Mouse (Mus musculus): ENCODE results near the gene Itm2b. TPM values are rescaled to one million over a fixed set of nuclear protein-coding genes. Genes with fewer than 3 reads are reported as not detected.

The Itm2b gene
- total RNA-seq (2022) = 100 to 1,000 TPM; 747 to 855 (median 798) TPM

DNA sequence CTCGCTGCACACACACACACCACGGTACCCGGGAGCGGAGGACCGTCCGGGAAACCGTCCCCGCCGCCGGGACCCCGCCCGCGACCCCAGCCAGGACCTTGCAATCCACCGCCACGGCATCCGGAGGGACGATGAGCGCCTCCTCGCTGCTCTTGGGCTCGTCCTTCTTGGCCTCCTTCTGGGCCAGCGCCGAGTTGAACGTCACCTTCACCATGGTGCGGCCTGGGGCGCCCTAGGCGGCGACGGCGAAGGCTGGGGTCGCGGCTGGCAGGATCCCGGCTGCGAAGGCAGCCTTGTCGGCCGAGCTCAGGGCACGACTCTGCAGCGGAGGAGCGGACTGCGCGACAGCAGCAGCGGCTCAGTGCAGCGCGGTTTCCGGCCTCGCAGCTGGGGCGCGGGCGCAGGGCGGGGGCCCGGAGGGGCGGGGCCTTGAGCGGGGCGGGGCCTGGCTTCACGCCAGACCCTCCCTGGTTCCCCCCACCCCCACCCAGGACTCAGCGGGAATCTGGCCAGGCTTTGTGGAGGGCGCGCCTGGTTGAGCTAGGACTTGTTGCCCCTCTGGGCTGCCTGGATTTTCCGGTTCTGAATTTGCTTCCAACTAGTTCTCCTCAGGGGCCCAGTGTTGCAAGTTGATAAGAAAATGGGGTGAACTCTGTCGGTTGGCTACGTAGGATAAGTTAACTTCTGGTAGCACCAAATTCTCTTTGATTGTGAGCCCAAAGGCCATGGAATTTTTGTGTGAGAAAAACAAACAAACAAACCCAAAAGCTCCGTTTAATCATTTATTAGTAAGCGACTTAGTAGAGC, at the start of gene Itm2b:
Gene Itm2b, minus strand, starts transcription at position 377 of the 807 bp plus-strand sequence.
- DNase-seq (ENCODE audit: low spot score) = peak; percentile 85

- no peak for DNase-seq (ENCODE audit: low spot score)
These were observed 48.4 kb upstream of the Itm2b start for GRCm38 (mm10) chr14:73433487-73433886.

DNA sequence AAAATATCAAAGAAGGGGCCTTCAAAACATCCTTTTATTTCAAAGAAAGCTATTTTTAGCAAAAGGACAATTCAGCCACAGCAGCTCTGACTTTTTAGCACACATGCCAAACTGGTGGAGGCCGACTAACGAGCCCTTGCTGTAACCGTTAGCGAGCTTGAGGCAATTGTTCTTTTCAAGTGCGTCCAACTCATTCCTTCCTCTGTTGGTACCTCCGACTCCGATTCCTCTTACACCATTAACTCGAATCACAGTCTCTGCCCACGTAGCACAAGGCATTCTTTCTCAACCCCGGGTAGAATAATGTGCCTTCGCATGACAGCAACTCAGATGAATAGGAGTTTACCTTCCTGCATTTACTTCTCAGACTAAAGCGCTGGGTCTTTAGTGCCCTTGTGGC, 45.5 kb upstream of the Itm2b start:
- DNase-seq (ENCODE audit: low spot score) = no peak

GRCm38 (mm10) chr14:73425571-73426041, 40.5 kb upstream of the Itm2b start:
- DNase-seq (ENCODE audit: low spot score) = no peak

DNA sequence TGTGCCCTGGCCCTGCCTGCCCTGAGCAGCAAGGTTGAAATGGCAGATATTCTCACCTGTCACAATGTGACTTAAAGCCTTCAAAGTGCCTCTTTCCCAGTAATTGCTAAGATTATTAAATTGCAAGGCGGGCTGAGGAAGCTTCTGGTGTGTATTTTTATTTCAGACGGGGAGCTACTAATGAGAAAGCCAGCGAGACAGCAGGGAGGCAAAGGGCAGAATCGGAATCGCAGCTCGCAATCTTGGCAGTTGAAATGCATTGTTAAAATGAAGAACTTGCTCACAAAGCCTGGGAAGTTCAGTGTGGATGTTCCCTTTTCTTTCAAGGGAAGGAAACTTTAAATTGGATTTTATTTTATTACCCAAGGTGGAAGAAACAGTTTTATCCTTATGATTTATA, 39.9 kb upstream of the Itm2b start:
- DNase-seq (ENCODE audit: low spot score) = no peak

GRCm38 (mm10) chr14:73423542-73423941, 38.5 kb upstream of the Itm2b start:
- DNase-seq (ENCODE audit: low spot score) = no peak

DNA sequence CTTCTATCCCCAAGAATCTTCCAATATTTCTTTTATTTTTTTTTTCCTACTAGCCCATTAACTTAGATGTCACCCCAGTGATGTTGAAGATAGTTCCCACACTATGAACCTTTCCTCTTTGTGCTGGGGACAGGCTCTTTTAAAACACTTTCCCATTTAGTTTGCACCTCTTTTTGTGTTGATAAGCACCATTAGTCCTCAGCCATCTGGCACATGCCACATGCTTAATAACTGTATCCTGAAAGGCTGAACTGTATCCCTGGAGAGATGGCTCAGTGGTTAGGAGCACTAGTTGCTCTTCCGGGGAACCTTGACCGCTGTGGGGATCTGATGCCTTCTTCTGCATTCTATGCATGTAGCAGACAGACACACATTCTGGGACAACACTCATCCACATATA, 37.5 kb upstream of the Itm2b start:
- DNase-seq (ENCODE audit: low spot score) = no peak

DNA sequence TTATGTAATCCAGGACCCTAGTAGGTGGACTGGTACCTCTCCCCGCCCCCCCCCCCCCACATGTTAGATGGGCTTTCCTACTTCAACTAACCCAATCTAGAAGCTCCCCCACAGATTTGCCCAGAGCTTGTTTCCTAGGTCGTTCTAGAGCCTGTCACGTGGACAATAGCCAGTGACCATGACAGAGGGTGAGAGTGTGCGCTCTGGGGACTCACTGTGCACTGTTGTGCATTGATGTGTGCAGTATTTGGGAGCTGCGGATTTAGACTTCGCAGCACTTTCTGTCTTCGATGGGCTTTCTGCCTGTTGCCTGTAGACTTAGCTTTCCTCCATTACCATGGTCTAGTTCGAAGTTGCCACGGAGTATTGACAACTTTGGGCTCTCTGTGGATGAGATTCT, 36.5 kb upstream of the Itm2b start:
- no peak for DNase-seq (ENCODE audit: low spot score)

DNA sequence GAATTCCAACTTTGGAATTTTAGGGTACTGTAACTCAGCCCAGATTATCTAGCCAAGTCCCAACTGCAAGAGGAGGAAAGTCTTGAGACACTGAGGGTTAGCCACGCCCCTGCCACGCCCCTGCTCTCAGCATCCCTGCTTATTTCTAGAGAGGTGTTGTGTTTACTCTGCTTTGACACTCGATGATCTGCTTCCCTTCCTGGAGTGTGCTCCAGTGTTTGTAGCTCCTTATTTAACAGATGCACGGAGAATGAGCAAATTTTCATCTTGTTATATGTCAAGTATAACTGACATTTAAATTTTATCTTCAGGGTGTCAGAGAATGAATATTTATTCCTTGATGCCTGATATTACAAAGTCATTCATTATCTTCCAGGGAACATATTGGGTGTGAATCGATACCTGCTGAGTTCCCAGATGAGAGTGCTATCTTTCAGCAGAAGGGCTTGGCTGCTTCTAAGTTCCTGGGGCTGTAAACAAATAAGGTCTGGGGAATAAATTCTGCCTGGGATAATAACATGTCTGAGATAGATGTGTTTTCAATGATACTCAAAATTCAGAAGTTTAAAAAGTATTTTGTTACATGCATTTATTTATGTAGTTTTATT, 35.2 kb upstream of the Itm2b start:
- DNase-seq (ENCODE audit: low spot score) = no peak

GRCm38 (mm10) chr14:73416511-73416910, 31.4 kb upstream of the Itm2b start:
- DNase-seq (ENCODE audit: low spot score) = no peak

GRCm38 (mm10) chr14:73415376-73416035, 30.4 kb upstream of the Itm2b start:
- DNase-seq (ENCODE audit: low spot score) = no peak

GRCm38 (mm10) chr14:73411729-73412128, 26.6 kb upstream of the Itm2b start:
- no peak for DNase-seq (ENCODE audit: low spot score)

DNA sequence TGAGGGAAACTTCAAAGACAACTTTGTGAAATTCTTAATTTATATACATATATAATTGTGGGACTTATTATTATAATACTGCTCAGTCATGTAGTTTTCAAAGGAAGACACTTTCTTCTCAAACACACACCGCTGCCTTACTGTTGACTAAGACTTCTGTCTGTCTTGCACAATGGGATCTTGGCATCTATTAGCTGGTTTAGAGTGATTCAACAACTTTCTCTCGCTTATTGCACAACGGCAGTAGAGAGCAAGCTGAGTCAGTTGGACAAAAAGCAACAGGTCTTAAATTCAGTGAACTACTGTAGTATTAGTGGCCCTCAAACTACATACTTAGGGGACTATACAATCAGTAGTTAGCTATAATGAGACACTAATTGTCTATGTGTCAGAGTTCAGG, 25.0 kb upstream of the Itm2b start:
- DNase-seq (ENCODE audit: low spot score) = peak; percentile 62

DNA sequence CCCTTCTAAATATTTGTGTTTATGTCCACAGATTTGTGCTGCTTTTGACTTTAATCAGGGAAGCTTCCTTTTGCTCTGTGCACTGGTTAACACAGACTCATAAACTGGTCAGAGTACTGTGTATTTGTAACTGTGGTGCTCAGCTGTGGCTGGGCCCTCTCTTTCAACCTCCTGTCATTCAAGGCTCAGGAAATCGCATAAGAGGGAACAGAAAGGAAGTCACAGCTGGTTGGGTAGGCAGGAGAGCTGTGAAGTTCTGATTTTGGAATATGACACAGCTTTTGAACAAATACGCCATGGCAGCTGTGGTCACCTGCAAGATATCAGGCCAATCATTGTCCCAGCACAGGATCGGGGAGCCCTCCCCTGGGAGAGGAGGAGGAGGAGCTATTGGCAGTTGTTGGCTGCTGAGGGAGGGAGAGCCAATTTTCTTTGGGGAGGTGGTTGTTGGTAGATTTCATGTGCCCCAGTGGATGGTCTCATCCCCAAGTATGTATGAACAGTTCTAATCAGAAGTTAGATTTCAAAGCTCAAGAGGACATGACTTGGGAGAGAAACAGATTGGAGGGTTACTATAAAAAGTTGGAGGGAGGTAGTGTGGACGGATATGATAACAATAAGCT, 23.2 kb upstream of the Itm2b start:
- no peak for DNase-seq (ENCODE audit: low spot score)

- no peak for DNase-seq (ENCODE audit: low spot score)
These were observed 18.9 kb upstream of the Itm2b start for GRCm38 (mm10) chr14:73404016-73404415.

DNA sequence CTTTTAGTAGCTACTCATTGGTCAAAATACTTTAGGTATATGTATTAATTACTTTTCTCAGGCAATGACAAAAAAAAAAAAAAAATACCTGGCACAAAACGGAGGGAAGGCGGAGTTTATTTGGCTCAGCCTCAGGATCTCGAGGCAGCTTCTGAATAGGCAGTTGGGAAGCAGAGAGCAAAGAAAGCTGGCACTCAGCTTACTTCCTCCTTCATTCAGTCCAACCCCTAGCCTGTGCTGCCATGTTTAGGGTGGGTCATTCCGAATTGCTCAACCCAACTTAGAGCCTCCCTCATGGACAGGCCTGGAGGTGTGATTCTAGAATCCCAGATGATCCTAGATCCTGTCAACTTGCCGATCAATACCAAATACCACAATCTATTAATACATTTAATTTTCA, 18.3 kb upstream of the Itm2b start:
- no peak for DNase-seq (ENCODE audit: low spot score)

- no peak for DNase-seq (ENCODE audit: low spot score)
These were observed 17.4 kb upstream of the Itm2b start for GRCm38 (mm10) chr14:73402296-73403035.

DNA sequence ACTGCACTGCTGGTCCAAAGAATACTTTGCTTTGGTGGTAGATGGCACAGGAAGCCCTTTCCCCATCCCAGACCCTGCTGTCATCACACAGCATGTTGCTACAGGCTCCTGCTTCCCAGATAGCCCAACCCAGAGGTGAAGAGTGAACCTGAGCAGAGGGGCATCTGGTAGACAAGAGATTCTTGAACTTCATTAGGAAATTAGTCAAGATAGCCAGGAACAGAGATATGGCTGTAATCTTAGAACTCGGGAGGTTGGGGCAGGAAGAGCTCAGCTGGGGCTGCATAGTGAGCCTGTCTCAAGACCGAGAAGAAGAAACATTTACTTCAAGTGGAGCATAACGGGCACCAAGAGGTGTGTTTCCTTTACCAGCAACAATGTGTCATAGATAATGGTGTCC, 16.3 kb upstream of the Itm2b start:
- DNase-seq (ENCODE audit: low spot score) = no peak

DNA sequence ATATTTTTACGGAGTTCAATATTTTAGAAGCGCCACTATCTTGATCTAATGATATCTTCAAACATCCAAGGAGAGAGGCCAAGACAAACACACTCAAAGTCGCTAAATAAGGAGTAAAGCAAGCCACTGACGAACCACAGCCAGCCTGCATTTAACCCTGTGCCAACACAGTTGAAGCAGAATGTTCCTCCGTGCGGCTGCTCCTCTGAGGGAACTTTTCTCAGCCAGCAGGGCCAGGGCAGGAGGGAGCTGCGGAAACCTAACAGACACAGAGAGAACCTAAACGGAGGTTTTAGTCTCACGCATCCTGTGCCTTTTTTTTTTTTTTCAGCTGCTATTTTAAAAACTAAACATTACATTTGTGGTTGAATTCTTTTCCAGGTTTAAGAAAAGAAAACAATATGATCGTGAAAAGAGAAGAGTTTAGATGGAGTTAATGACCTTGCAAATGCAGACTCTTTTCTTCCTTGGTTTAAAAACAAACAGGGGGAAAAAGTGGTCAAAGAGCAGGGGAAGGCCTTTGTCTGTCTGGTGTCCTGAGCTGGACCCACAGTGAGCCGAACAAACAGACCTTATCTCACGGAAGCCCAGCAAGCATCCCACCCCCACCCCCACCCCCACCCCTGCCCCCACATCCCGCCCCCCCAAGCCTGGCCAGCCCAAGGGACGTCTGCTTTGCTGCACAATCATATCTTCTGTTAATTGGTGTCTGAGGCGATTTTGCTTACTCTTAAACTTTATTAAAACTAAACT, 15.0 kb upstream of the Itm2b start:
- no peak for DNase-seq (ENCODE audit: low spot score)

DNA sequence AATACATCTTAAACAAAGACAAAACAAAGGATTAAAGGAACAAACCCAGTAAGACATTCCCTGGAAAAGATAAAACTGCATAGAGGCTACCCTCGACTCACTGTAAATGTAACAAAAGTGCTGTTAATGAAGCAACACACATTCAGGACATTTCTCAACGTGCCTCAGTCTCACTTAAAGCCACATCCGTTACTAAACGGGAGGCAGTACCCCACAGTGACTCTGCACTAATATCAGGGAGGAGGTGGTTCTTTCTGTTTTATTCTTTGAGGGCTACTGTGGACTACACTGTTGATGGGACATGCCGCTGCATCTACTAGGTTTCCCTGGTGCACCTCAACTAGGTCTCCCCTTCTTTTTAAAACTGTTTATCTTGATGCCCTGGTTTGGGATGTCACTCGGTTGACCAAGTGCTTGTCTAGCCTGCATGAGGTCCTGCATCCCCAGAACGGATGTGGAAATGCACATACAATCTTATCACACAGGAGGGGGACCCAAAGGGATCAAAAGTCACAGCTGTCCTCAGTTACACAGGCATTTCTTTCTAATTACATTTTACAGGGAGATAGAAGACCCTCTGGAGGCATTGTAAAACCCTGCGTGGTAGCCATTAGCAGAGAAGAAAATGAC, 13.4 kb upstream of the Itm2b start:
- no peak for DNase-seq (ENCODE audit: low spot score)

Data from heart, adult 8-10 months (tissue).